Mouse (Mus musculus) forebrain, embryonic 11.5 days (tissue): ENCODE measurements at regions not wholly inside any gene's neighbourhood (a gene's known extent, or its start where the extent isn't known, plus 50 kb on each side); places are given as distances from the start of the nearest gene placed in this dataset.
A peak's percentile ranks its signal among the peaks of the same experiment; 100 is the strongest.

ENCODE experiments used
- ATAC-seq: fragments of 200-750 bp; cut with Nextera tagmentation; replicated peaks from 2 replicates; pipeline ENCODE4 v1.8.0; 2017; ENCODE audit warnings: moderate TSS enrichment; ENCODE audit not compliant: low FRiP score
- DNase-seq: peaks from one replicate; pipeline ENCODE4 v3.0.0-alpha.2; 2017; ENCODE audit warnings: low spot score
- H3K27ac ChIP-seq: fragments of 300-500 bp; sonication (generic); 2 replicates; pipeline ENCODE4 v1.5.1; 2014; ENCODE audit warnings: low read depth, low read length
- H3K27me3 ChIP-seq: fragments of 300-500 bp; sonication (generic); 2 replicates; pipeline ENCODE4 v1.6.1; 2014; ENCODE audit warnings: mild to moderate bottlenecking, low read length, mixed read lengths; ENCODE audit not compliant: control insufficient read depth, insufficient read depth
- H3K36me3 ChIP-seq: fragments of 300-500 bp; sonication (generic); 2 replicates; pipeline ENCODE4 v1.6.1; 2014; ENCODE audit warnings: mild to moderate bottlenecking, low read length, moderate library complexity, mixed read lengths; ENCODE audit not compliant: control insufficient read depth, insufficient read depth
- H3K4me1 ChIP-seq: fragments of 300-500 bp; sonication (generic); replicated peaks from 2 replicates; pipeline ENCODE4 v1.6.1; 2014; ENCODE audit warnings: low read length, mixed read lengths; ENCODE audit not compliant: control insufficient read depth, insufficient read depth
- H3K4me2 ChIP-seq: fragments of 300-500 bp; sonication (generic); 2 replicates; pipeline ENCODE4 v1.6.1; 2014; ENCODE audit warnings: low read depth, mild to moderate bottlenecking, low read length, moderate library complexity, mixed read lengths; ENCODE audit not compliant: severe bottlenecking
- H3K4me3 ChIP-seq: fragments of 300-500 bp; sonication (generic); 2 replicates; pipeline ENCODE4 v1.5.1; 2014; ENCODE audit warnings: low read depth, low read length
- H3K9ac ChIP-seq: fragments of 300-500 bp; sonication (generic); 2 replicates; pipeline ENCODE4 v1.6.1; 2014; ENCODE audit warnings: low read length
- H3K9me3 ChIP-seq: fragments of 300-500 bp; sonication (generic); 2 replicates; pipeline ENCODE4 v1.6.1; 2016; ENCODE audit warnings: low read length, mixed read lengths; ENCODE audit not compliant: control insufficient read depth
- WGBS: fragments of 180-500 bp; shearing (Covaris S2); extraction: QIAGEN DNeasy Blood & Tissue Kit; methylation state at CpG from one replicate; pipeline ENCODE4 v1.1.7; 2014; 5-methylcytosine and 5-hydroxymethylcytosine counted together

DNA sequence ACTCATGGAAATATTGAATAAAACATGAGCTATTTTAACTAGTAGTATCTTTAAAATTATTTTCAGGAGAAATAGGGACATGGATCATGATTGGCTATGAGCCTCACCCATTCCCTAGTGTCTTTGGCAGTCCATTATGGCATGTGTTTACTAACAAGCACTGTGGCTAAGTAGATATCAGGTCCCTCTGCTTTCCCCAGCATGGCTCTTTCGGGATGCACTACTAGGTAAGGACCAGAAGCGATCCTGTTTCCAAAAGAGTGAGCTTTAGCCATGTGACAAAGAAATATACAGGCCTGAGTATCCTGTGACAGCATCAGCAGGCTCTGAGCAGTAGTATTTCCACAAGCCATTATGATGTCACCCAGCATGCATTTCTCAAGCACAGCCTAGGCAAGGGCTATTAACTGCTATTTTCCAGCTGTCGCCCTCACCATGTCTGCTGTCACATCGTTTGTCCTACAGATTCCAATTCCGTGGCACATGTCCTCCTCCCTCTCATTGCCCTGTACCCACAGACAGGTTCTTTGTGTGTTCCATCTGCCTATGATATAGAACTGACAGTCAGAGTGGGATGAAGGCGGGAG, 882.1 kb downstream of the Ntrk3 start:
- H3K4me1 ChIP-seq = 0 out of 2 replicates have a peak, but pooled peaks cover 2% of the 10 kb centered on the region
- H3K4me2 ChIP-seq = no peak overlapping the region
- H3K9ac ChIP-seq = no peak overlapping the region
- 79% methylated on average over 6 of the region's 6 CpGs for WGBS
- H3K4me3 ChIP-seq = no peak overlapping the region
- no peak overlapping the region for H3K27ac ChIP-seq
- H3K36me3 ChIP-seq = no peaks in the 10 kb centered on the region
- H3K9me3 ChIP-seq = no peaks in the 10 kb centered on the region
- no peak for DNase-seq
- H3K27me3 ChIP-seq = no peaks in the 10 kb centered on the region
- ATAC-seq = no peak; the same call in 1 of the 2 replicates

GRCm38 (mm10) chr7:77855077-77855476, 882.7 kb downstream of the Ntrk3 start:
- 83% methylated on average over 2 of the region's 2 CpGs for WGBS
- DNase-seq = no peak
- Histone ChIP-seq H3K9ac (no peak overlapping the region), H3K4me3 (no peak overlapping the region), H3K27ac (no peak overlapping the region), H3K36me3 (no peaks in the 10 kb centered on the region), H3K4me1 (0 out of 2 replicates have a peak, but pooled peaks cover 2% of the 10 kb centered on the region), H3K9me3 (no peaks in the 10 kb centered on the region), H3K4me2 (no peak overlapping the region), H3K27me3 (no peaks in the 10 kb centered on the region)
- no peak for ATAC-seq

- H3K27ac ChIP-seq = no peak overlapping the region
- no peaks in the 10 kb centered on the region for H3K4me1 ChIP-seq
- H3K36me3 ChIP-seq = no peaks in the 10 kb centered on the region
- no peak; the same call in 1 of the 2 replicates for ATAC-seq
- H3K4me3 ChIP-seq = no peak overlapping the region
- H3K4me2 ChIP-seq = no peak overlapping the region
- H3K27me3 ChIP-seq = no peaks in the 10 kb centered on the region
- DNase-seq = no peak
- H3K9me3 ChIP-seq = no peaks in the 10 kb centered on the region
- WGBS = 83% methylated on average over 6 of the region's 6 CpGs
- H3K9ac ChIP-seq = no peak overlapping the region
These were observed 913.4 kb downstream of the Ntrk3 start for GRCm38 (mm10) chr7:77824261-77824959.

DNA sequence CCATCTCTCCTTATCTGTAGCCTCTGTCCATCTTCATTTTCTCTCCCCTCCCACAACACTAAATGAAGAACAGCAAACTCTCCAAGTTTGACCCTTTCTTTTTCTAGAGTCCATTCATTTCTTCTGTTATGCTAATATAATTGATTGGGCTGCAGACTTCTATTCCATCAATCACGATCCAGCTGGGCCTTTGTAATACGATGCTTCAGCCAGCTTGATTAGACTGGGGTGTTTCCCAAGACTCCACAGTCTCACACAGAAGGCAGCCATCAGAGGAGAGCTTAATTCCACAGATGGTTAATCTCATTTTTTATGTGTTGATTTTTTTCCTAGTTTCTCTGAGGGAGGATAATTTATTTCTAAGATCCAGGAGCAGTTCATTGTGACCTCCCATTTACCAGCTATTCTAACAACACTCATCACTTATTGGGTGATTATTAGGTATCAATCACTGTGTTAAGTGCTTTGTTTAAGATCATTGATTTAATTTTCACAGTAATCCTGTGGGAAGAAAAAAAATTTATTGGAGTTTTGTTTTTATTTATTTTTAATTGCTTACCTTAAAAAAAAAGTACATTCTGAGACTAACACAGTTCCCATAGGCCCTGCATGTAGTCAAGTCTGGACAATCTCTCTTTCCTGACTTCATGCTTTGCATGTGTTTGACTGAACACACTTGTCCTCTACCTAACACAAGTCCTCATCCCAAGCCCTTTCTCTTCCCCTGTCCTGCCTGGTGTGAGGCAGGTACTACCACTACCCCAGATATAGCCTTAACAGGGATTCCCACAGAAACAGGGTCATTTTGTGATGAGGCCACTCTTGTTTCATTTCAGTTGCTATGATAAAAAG, 925.5 kb downstream of the Ntrk3 start:
- WGBS = 9% methylated on average over 2 of the region's 2 CpGs
- Histone ChIP-seq H3K9me3 (no peaks in the 10 kb centered on the region), H3K4me1 (no peaks in the 10 kb centered on the region; the same call in 1 of the 2 replicates), H3K9ac (no peak overlapping the region), H3K27ac (peak overlapping the region; percentile 53; the same call in 1 of the 2 replicates), H3K4me2 (no peak overlapping the region), H3K27me3 (no peaks in the 10 kb centered on the region), H3K36me3 (no peaks in the 10 kb centered on the region), H3K4me3 (no peak overlapping the region)
- peak; percentile 96 for ATAC-seq
- DNase-seq = peak; percentile 48

DNA sequence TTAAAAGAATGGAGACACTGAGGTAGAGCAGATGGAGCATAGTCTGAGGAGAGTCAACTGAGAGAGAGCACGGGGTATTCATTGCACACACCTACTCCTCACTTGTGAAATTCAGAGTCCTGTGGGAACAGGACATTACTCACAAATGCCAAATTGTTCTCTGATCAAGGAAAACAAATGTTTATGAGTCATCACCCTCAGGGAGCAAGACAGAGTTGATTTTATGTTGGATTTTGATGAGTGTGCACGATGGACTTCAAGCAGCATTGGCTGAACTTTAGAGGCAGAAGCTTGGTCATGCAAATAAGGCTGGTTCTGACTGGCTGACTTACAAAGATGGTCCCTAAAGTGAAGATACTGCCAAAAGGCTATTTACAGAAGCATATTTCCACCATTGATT, 951.0 kb downstream of the Ntrk3 start:
- 79% methylated on average over 2 of the region's 2 CpGs for WGBS
- ATAC-seq (no peak), DNase-seq (no peak)
- no peaks in the 10 kb centered on the region for H3K9me3 ChIP-seq
- no peak overlapping the region for H3K4me2 ChIP-seq
- no peak overlapping the region for H3K4me3 ChIP-seq
- no peak overlapping the region for H3K9ac ChIP-seq
- no peaks in the 10 kb centered on the region for H3K36me3 ChIP-seq
- no peak overlapping the region for H3K27ac ChIP-seq
- H3K27me3 ChIP-seq = no peaks in the 10 kb centered on the region
- no peaks in the 10 kb centered on the region for H3K4me1 ChIP-seq

DNA sequence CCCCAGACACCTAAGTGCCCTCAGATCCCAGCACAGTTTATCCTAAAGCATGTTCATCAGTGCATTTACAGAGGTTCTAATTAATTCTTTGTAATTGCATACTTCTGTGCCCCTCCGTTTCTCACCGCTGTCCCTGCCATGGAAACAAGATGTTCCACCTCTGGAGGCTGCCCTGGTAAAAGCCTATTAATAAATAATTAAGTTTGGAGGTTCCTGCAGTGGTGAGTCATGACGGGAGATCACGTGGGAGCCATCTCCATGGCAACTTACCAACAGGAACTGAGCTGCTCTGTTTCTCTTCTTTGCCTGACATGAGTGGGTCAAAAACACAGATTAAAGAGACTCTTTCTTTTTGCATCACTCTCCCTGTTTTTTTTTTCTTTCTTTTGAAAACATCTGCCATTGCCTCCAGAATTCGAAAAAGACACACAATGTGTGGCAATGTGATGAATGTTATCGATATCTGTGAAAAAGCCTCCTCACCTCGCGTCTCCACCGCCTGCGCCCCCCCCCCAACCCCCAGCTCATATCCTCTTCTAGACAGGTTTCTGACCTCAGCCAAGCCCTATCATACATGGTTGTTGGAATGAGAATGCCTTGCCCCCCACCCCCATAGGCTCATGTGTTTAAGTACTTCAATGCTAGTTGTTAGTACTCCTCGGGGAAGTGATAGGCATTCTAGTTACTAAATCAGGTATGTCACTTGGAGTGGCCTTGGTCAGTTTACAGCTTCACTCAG, 965.9 kb downstream of the Ntrk3 start:
- Histone ChIP-seq H3K27ac (no peak overlapping the region), H3K4me1 (no peaks in the 10 kb centered on the region), H3K27me3 (no peaks in the 10 kb centered on the region), H3K9me3 (no peaks in the 10 kb centered on the region), H3K9ac (no peak overlapping the region), H3K4me3 (no peak overlapping the region), H3K4me2 (no peak overlapping the region), H3K36me3 (no peaks in the 10 kb centered on the region)
- ATAC-seq (peak; percentile 94), DNase-seq (peak; percentile 69)
- 64% methylated on average over 11 of the region's 11 CpGs for WGBS

DNA sequence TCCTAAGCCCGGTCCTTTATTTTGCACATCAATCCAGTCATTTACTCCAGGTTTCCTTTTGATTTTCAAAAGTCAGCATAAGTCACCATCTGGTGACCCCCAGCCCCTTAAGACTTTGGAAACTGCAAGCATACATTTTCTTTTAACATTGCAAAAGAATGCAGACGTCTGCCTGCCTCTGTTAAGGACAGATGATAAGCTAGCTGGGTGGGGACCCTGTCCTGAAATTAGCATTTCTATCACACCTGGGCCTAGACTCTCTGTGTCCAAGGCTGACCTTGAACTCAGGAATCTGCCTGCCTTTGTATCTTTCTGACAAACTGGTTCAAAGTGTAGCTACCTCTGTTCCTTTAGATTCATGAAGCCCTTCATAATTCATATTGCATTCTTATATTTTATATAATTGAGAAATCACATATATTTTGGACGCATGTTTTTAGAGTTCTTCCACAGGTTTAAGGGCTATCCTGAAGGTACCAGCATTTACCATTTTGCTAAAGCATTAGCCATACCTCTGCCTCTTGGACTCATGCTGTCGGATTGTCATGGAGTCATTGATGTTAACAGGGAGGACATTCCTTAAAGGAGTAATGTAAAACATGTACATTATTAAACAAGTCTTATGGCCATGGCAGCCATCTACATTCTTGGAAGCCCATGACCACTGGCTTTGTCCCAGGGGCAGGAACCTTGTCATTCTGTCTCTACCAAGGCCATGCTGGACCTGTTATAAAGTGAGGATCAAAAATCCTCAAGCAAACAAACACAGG, 998.6 kb downstream of the Ntrk3 start:
- ATAC-seq (no peak), DNase-seq (no peak)
- no peaks in the 10 kb centered on the region for H3K4me1 ChIP-seq
- H3K4me2 ChIP-seq = no peak overlapping the region
- WGBS = 78% methylated on average over 4 of the region's 4 CpGs
- no peak overlapping the region for H3K9ac ChIP-seq
- no peaks in the 10 kb centered on the region for H3K36me3 ChIP-seq
- H3K27ac ChIP-seq = no peak overlapping the region
- no peaks in the 10 kb centered on the region for H3K27me3 ChIP-seq
- H3K4me3 ChIP-seq = no peak overlapping the region
- H3K9me3 ChIP-seq = no peaks in the 10 kb centered on the region
